Mouse (Mus musculus): ENCODE results near the gene Atp6v1b1.
A peak's percentile ranks its signal among the peaks of the same experiment; 100 is the strongest.

Atp6v1b1 gene

DNA sequence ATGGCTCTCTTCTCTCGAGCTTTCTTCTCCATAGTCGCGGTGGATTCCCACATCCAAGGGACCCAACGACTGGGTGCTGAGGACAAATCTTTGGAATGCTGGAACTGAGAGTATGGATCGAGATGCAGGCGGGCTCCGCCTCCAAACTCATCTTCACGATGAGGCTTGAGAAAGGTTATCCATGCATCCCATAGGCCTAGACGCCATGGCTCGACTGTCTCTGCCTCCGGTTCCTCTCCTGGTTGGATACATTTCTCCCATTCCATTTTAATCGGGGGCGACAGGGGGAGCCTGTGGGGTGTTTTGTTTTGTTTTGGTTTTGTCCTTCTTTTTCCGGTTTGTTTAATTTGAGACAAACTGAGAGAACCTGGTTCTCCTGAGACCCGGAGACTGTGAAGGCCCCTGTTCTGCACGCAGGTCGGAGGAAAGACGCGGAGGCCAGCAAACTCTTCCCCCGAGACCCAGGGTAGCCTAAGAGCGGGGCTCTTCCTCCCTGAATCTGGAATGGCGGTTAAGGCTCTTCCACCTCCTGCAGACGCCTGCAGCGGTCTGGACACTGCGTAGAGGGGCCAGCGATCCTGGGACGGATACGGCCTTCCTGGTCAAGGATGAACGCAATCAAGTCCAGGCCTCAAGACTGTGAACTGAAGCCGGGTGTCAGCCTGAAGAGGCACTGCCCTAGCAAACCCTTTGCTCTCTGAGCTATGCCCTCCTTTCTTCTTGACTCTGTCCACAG is 27.2 kb upstream of the Atp6v1b1 start:
- no peak for DNase-seq (ENCODE audit: low spot score in 2 of 2)

DNA sequence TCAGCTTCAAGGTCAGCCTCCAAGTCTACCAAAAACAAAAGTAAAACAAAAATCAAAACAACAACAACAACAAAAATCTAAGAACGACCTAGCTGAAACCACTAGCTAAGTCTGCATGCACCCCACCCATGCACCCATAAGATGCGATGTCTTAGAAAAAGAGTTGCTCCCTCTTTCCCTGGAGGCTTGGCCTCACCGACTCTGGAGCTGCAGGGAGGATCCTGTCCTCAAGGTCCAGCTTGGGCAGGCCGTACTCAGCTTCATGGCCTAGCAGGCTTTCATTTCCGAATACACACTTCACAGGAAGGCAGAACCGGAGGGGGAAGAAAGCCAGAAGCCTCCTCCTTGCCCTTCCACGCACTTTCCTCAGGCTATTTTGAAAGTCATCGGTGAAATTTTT is 25.8 kb upstream of the Atp6v1b1 start:
- no peak for DNase-seq (ENCODE audit: low spot score in 2 of 2)

DNA sequence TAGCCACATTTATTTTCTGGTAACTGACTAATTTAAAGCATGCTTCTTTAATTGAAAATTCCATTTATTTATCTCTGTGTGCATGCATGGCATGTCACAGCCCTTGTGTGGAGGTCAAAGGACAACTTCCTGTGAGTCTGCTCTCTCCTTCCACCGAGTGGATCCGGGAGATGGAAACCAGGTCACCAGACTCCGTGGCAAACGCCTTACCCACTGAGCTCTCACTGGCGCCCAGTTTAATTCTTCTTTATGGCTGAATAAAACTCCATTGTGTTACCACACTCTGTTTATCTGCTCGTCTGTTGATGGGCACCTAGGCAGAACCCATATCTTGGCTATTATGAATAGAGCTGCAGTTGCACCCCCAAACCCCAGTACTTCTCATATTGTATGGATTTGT is 20.3 kb upstream of the Atp6v1b1 start:
- DNase-seq (ENCODE audit: low spot score in 2 of 2), result no peak

DNA sequence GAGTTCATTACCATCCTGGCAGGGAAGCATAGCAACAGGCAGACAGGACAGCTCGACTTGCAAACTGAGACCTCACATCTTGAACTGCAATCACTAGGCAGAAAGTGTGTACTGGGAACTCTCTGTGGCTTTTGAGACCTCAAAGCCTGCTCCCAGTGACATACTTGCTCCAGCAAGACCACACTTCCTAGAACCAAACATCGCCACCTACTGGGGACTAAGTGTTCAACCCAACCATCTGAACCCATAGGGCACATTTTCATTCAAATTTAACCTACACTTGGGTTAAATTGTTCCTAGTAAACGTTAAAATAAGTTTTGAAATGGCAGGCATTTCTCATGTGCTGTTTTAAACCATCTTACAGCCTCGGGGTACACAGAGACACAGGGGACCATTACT is 15.6 kb upstream of the Atp6v1b1 start:
- DNase-seq (ENCODE audit: low spot score in 2 of 2), result peak in 1 of 2 experiments; percentile 18

DNA sequence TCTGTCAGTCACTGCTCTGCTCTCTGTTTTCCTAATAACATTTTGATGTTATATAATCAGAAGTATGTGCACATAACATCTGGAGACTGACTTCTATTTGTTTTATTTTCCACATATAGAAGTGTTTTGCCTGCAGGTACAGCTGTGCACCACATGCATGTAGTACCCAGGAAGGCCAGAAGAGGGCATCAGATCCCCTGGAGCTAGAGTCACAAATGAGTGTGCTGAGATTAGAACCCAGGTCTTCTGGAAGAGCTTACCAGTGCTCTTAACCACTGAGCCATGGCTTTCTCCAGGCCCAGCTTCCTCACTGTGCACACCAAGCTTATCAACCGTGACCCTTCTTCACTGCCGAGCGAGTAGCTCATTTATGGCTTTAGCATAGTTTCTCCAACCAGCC is 14.3 kb upstream of the Atp6v1b1 start:
- DNase-seq (ENCODE audit: low spot score in 2 of 2), result peak in 1 of 2 experiments; percentile 51

DNA sequence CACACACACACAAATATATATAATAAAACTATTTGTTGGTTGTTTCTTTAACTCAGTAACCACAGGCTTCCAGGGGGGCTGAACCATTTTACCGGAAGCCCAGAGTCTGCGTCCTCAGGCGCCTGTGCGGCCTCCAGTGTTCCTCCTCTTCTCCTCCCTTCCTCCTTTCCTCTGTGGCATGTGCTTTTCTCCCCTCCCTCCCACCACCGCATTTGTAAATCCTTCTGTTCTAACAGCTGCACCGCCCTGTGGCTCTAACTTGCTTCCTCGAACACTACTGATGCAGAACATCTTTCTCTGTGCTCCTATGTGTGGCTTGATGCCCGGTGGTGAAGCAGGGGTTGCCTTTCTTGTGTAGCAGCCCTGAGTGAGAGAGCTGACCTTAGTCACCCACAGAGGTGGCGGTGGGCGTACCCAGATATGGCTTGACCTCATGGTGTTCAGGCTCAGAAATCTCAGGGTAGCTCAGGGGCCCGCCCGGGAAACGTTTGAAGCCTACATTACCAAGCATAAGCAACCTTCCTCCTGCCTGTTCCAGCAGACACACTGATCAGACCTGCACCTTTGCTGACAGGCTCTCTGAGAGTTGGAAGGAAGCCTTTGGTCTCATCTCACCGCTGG is 13.3 kb upstream of the Atp6v1b1 start:
- DNase-seq (ENCODE audit: low spot score in 2 of 2), result no peak

DNA sequence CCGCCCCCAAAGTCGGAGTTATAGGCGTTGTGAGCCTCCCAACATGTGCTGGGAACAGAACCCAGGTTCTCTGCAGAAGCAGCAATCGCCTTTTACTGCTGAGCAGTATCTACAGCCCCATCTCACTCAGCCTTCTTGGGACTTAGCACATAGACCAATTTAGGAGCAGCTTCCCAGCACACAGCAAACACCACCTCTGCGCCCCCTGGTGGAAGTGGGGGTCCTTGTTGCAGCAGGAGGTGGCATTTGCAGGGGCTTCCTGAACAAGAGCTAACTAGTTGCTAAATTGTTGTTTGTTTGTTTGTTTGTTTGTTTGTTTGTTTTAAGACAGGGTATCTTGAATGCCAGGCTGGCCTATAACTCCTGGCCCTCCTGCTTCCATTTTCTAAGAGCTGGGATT is 11.7 kb upstream of the Atp6v1b1 start:
- peak; percentile 40 to 83 for DNase-seq (ENCODE audit: low spot score in 2 of 2)

DNA sequence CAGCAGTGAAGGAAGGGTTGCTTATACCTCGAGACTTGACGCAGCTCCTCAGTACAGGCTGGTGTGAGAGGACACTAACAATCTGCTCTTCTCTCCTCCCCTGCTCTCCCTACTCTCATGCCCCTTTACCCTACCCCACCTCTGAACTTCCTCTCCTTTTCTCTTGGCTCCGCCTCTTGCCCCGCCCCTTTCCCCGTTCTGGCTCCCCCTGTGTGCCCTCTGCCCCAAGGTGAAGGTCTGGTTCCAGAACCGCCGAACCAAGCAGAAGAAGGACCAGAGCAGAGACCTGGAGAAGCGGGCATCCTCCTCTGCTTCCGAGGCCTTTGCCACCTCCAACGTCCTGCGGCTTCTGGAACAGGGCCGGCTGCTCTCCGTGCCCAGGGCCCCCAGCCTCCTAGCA is 5.5 kb upstream of the Atp6v1b1 start:
- DNase-seq (ENCODE audit: low spot score in 2 of 2), result no peak

DNA sequence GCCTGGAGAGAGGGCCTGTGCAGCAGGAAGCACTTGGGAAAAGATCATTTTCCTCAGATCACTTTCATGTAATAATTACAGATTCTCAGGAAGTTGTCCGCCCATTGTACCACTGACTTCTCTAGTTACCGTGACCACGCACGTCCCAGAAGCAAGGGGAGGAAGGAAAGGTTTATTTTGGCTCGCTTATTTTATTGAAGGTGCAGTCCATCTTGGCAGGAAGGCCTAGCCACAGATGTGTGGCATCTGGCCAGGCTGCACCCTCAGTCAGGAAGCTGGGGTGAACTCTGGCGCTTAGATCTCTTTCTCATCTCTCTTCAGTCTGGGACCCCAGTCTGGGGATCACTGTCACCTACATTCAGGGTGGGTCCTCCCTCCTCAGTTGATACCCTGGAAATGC is 4.2 kb upstream of the Atp6v1b1 start:
- no peak for DNase-seq (ENCODE audit: low spot score in 2 of 2)

DNA sequence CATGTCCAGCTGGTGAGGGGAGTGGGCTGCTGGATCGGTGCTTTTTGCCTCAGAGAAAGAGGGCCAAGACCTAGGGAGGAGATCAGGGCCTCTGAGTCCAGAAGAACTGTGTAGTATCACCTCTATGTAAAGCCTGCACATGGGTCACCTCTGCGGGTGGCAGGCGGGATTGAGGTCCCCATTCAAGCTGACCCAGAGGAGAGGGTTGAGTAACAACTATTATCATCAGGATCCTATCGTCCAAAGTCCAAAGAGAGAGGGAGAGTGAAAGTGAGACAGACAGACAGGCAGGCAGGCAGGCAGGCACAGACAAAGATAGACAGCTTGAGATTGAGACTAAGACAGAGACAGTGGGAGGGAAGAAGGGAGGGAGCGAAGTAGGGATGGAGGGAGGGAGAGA is 422 bp downstream of the Atp6v1b1 start:
- no peak for DNase-seq (ENCODE audit: low spot score in 2 of 2)

DNA sequence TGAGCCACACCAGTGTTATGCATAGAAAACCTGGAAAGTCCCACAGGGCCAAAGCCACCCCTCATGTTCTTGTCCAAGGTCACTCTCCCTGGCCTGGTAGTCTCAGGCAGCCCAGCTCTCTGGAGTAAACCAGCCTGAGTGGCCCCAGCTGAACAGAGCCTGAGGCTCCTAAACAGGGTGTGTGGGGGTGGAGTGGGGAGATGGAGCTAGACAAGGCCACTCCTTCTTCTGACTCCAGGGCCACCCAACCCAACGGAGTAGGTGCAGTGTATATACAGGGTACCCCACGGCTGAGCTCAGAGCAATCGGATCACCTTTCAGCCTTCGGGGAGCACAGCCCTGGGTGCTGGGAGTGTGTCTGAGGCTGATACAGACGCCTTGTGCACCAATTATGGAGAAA is 1.3 kb downstream of the Atp6v1b1 start:
- no peak for DNase-seq (ENCODE audit: low spot score in 2 of 2)

DNA sequence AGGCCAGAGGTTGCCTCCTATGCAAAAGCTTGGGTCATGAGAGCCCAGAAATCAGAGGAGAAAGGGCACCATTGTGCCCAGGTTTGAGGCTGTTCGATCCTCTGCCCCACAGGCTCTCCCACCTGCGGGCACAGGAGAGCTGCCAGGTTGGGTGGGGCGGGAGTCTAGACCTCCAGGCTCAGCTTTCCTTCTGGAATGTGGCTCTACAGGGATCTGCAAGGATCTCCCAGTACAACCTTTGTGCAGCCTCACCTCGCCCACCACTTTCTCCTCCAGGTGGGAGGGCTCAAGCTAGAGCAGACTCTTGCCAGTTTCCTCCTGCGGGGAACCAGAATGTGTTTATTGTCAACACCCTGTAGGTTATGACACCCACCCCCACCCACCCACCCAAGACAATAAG is 1.8 kb downstream of the Atp6v1b1 start:
- DNase-seq (ENCODE audit: low spot score in 2 of 2), result no peak

DNA sequence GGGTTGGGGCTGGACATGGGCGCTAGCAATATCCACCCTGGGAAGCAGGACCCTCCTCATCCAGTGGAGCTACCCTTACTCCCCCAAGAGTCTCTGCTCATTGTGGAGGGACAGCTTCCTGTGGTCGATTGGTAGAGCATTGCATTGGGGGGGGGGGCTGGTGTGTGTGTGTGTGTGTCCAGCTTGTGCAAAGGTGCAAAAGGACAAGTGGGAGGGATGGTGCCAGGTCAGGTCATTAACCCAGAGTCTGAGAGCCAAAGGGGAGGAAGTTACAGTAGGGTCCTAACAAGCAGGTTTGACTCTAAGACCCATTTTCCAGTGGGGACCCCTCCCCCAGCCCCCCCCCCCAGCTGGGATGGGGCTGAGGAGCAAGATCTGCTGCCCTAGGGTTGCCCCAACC is 2.7 kb downstream of the Atp6v1b1 start:
- DNase-seq (ENCODE audit: low spot score in 2 of 2), result no peak

DNA sequence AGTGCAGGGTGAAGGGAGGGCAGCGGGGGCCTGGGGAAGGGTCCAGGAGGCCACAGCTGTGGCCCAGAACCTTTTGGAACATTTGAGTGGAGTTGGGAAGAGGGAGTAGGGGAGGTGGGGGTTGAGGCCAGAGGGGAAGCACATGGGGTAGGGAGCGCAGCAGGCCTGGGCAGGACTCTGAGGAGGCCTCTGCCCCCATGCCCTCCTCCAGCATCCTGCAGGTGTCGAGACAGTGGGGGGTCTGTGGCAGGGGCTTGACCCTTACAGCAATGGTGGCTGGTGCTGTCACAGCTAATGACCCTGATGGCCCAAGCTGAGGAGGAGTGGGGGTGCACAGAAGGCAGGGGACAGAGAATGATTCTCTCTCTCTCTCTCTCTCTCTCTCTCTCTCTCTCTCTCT is 6.5 kb downstream of the Atp6v1b1 start:
- no peak for DNase-seq (ENCODE audit: low spot score in 2 of 2)

DNA sequence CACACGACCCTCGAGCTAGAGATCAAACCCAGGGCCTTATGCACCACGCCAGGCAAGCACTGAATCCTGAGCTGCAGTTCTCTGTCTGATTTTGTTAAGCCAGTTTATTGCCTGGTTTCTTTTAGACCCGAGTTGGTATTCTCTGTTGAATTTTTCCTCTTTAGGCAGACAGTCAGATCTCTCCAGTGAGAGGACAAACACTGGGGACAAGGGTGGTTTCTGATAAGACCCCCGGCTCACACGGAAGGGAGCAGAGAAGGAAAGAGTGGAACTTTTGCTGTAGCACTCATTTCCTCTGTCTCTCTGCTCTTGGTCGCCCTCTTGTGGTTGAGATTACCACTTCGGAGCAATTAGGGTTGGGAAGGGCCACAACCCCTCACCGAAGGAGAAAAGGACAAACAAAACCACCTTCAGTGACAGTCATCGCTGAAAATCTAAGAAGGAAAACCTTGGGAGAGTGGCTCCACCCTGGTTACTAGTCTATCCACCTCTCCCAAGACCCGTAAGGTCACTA is 7.4 kb downstream of the Atp6v1b1 start:
- peak; percentile 32 to 77 for DNase-seq (ENCODE audit: low spot score in 2 of 2)

DNA sequence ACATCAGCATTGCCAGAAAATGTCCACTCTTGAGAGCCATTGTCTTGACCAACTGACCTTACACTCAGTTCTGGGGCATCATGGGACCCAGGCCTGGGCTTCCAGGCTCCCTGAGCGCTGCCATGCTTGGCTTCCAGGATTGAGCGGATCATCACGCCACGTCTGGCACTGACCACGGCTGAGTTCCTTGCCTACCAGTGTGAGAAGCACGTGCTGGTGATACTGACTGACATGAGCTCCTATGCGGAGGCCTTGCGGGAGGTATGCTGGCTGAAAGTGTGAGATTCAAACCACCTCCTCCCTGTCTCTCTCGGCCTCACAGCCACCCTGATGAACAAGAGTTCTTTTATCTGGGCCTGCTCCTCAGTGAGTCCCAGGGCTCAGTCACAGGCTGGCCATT is 13.3 kb downstream of the Atp6v1b1 start:
- no peak for DNase-seq (ENCODE audit: low spot score in 2 of 2)

DNA sequence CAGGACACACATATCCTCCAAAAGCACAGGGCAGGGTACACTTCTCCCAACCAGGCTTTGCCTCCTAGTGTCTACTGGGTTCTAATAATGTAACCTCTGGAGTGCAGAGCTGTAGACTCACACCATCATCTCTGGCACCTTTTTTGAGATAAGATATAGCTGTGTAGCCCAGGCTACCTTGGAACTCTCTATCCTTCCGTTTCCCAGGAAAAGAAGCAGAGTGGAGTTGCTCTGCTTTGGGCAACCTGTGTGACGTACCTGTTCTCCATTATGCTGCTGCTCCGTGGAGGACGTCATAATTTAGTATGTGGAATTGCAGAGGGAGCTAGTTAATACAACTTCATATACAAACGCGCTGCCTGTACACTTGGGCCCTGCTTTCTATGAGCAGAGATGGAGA is 19.6 kb downstream of the Atp6v1b1 start, which contains the start of gene Ankrd53:
Gene Ankrd53 (plus strand): TSS at position 301 of the 400 bp plus-strand sequence.
- DNase-seq (ENCODE audit: low spot score in 2 of 2), result no peak

DNA sequence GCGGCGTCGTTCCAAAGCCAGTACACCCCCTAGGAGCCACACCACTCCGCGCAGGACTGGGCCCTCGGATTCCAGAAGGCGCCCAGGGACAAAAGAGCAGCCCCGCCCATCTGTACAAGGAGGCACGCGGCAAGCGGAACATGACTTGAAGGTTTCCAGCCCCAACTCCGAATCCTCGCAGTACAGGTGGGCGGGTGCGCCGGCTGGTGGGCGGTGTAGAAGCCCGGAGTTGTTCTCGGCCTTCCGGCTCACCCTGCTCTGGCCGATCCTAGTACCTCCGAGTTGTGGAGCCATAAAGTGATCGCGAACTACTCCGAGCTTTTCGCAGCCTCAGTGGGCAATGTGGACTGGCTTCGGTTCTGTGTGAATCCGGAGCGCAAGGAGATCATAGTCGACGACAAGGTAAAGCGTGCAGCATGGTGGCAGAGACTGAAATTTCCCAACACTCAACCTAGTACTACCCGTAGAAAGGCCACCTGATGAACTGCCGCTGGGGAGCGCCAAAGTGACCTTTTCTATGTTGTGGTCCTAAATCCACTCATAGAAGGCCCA is 20.2 kb downstream of the Atp6v1b1 start:
- DNase-seq (ENCODE audit: low spot score in 2 of 2), result peak in 1 of 2 experiments; percentile 33

DNA sequence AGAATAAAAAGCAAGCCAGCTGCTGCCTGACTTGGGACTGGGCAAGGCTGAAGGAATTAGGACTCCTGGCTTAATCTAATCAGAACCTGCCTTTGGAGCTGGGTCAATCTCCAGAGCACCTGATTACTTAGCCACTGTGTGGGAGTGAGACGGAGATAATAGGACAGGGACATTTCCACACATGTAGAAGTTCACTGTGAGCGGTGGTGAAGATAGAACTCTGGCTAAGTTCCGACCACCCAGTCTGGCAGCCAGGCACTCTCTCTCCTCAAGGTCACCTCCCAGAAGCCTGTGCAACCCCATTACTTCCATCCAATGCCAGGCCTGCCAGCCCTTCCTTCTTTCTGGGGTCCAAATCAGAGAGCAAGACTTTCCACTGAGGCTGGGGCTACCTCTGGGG is 24.2 kb downstream of the Atp6v1b1 start:
- DNase-seq (ENCODE audit: low spot score in 2 of 2), result no peak

DNA sequence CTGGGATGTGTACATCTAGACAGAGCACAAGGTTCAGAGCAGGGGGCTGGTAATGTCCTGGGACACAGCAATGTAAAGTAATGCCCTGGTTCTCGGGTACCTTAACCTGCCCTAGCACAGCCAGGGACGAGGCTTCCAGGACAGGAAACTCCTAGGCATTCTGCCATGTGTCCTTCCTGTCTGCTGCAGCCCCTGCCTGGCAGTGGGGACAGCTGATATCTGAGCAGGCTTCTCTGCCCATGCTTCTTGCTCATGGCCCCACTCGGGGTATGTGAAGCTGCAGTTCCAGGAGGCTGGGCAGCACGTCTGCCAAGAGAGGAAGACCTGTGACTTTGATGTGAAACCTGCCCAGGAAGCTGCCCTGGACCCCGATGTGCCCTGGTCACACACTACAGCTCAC is 25.7 kb downstream of the Atp6v1b1 start:
- DNase-seq (ENCODE audit: low spot score in 2 of 2), result no peak

DNA sequence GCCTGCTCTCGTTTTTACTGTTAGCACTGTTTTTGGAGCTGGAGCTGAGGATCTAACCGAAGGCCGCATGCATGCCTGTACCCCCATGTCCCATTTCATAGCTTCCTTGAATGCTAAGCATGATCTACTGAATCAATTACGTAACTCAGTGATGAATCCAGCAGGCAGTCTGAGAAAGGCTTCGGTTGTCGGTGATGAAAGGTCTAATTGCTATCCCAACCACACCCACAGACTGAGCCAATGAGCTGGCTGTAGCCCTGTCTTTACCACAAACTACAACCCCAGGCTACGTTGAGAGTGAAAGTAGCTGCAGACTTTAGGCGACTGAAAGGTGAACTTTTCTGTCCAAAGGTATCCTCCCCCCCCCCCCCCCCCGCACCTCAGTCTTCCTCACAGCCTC is 31.3 kb downstream of the Atp6v1b1 start:
- DNase-seq (ENCODE audit: low spot score in 2 of 2), result no peak

DNA sequence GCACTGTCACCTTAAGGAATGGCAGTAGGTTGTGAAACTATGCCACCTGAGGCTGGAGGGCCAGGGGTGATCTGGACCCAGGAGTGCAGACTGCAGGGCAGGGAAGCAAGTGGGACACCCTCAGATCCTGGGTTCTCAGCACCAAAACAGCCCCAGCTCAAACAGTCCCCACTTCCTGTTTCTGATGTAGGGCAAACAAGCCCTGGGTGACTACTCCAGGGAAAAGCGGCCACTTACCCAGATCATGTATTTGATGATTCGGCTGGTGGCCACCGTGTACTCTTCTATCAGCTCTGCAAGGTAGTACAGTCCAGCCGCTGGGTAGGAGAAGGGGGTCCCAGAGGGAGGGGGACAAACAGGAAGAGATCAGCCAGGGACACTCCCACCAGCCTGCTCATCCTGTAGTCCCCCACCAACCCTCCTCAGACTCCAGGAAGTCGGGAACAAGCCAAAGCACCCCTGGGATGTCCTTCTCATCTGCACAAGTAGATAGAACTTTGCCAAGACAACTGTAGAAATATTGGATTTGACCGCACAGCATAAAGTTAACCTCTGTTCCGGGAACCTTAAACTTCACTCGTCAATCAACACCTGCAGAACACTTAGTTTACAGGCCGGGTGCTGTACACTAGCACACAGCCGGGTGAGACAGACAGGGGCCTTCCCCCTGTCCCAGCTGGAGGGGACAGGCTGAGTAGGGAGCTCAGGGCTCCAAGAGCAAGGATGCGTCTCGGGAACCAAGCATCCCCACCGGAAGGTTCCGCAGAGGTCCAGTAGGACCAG is 32.2 kb downstream of the Atp6v1b1 start:
- peak; percentile 20 to 26 for DNase-seq (ENCODE audit: low spot score in 2 of 2)
